Mouse (Mus musculus) erythroid progenitor cell, adult 5-6 weeks (primary cell): ENCODE measurements at regions not wholly inside any gene's neighbourhood (a gene's known extent, or its start where the extent isn't known, plus 50 kb on each side); places are given as distances from the start of the nearest gene placed in this dataset.

Experiments
- ATAC-seq: replicated peaks from 2 replicates; pipeline ENCODE4 v1.8.0; 2016; ENCODE audit warnings: moderate number of reproducible peaks, mild to moderate bottlenecking, moderate TSS enrichment, inconsistent platforms; ENCODE audit not compliant: poor library complexity, low FRiP score, severe bottlenecking

DNA sequence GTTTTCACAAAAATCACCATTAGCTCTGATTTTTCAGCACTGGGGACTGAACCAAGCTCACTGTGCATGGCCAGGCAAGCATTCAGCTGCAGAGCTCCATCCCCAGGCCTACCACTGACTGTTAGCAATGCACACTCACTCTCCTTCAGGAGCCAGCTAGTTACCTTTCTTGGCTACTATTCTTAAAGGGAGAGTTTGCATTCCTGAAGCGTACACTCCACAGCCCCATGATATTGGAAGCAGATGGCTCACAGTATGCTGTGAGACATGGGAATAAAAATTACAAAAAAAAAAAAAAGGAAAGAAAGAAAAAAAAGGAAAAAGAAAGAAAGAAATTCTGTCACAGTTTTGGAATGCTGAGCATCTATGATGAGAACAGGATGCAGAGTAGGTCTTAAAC, 352.8 kb downstream of the Sorl1 start:
- ATAC-seq, result no peak

DNA sequence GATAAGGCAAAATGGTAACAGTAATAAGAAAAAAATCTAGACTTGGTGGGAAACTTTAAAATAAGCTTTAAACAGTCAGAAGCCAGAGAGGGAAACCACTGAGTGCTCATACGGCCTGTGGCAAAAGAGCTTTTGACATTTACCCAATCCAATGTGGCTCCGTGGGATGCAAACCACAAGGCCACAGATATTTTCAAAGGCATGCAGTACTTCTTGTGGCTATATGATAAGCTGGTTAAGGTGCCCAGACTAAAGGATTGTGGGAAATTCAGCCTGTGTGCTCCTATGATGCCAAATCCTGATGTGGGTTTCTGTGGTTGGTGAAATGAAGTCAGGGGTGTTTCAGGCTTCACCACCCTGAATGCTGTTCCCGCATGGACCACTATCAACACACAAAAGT, 355.8 kb downstream of the Sorl1 start:
- ATAC-seq, result no peak

DNA sequence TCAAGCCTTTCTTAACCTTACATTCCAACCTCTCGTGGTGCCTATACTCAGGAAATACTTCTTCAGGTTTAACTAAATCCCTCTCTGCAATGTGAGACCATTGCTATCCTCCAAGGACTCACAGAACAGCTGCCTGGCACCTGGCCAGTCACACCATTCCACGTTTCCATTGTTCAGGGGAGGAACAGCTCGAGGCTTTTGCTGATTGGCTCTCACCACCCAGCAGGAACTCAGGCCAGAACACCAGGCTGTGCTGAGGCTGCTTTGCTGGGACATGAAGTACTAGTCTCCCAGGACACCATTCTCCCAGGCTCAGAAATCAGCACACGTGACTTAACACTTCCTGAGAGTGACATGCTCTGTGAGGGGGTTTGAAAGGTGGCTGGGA, 357.6 kb downstream of the Sorl1 start:
- no peak for ATAC-seq

DNA sequence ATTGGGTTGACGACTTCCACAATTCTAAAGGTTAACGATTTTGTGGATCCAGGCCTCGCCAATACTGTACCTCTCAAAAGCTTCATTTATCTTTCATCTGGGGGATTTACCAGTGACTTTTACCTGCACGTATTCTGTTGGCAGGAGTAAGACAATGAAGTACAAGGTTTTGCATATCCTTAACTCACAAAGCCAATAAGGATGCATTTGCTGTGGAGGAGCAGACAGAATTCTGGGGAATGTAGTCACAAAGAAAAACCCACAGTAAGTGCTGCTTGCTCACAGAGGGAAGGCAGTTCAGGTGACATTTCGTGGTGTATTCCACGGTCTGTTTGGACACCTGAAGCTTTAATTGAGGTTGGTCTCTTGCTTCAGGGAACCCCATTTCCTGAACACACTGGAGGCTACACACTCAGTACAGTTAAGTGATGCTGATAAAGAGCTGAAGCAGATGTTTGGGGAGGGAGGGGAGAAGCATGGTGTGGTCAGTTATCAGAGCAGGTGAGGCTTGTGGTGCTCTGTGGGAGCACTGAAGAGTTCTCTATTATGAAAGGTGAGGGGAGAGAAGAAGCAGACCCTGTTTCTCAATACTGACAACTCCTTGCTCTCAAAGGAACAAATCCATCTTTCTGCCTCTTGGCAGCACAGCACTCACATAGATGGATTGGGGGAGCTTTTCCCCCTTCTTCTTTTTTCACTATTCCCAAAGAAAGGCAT, 358.1 kb downstream of the Sorl1 start:
- ATAC-seq, result no peak

DNA sequence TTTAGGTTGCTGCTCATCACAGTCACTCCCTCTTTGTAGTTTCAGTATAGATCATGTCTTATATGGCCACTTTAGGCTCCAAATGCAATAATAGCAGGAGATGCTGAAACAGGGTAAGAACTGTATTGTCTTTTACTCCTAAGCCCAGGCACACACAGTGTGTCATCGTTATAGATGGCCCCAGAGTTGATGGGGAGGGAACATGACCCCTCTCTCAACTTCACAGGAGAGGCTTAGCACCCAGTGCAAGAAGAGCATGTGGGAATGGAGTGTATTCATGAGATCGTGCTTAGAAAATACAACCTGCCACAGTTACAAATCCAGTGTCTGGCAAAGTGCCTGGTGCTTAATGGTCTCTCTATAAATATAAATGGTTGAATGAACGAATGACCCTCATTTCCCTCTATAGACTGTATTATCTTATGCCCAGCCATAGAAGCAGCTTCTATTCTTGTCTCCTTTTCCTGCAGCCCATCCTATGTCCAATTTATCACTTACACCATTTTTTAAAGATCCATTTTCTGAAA, 363.0 kb downstream of the Sorl1 start:
- ATAC-seq, result no peak

DNA sequence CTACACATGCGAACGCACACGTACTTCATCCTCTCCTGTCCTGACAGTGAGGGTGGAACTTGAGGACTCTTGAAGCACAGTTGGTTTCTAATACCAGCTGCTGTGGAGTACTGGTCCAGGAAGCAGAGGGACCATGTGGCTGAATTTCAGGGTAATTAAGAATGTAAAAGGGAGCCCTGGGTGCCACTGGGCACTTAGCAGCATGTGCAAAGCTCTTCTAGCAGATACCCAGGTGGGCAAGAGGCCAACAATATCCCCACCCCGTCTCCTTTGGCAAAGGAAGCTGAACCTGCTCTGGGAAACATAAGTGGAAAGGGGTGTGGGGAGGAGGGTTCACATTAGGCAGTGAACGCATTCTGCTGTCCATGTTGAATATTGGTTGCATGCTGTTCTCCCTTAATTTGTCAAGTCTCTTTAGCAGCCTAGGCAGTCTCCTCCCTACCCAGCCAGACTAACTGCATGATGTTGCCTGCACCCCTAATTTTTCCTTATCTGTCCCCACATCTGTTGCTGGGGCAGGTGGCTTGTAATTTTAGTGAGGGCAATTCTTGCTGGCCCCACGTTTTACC, 369.6 kb downstream of the Sorl1 start:
- no peak for ATAC-seq

DNA sequence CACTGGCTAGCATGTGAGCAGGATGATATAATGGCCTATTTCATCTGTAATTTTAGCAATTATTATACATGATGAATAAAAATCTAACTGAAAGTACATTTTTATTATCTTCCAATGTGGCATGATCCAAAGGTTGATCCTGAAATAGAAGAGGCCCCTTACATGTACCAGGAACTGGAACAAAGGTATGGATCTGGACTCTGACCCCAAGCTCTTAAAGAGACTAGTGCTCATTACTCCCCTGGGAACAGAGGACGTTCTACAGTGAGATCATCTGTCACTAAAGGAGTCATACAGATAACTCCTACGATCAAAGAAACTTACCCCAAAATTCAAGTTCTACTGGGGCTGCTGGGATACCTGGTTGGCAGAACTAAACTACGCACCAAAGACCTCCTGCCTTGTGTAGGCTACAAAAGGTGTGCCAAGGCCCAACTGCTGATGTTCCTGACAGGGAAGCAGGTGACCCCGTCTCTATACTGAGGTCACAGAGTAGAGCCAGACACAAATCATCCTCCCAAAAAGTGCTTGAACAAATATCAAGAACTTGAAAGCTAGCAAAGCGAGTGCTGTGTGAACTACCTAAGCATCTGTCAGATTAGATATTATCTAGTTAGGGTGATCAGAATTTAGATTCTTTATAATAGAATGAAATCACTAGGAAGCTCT, 378.0 kb downstream of the Sorl1 start:
- ATAC-seq, result no peak

DNA sequence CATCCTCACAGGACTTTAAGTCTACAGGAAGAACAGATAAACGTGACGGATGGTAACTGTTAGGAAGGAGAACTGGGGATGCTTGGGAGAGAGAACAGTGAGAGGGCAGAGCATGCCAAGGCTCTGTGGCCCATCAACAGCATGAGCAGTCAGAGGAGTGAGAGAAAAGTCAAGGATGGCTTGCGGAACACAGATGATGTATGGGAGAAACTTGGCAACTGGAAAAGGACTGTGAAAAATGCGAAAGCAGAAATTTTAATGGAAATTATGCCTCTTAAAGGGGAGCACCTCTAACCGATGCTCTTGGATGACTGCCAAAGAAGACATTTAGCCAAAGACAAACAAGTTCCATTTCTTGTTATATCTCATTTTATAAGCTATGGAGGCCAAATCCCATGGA, 382.6 kb downstream of the Sorl1 start:
- no peak for ATAC-seq

DNA sequence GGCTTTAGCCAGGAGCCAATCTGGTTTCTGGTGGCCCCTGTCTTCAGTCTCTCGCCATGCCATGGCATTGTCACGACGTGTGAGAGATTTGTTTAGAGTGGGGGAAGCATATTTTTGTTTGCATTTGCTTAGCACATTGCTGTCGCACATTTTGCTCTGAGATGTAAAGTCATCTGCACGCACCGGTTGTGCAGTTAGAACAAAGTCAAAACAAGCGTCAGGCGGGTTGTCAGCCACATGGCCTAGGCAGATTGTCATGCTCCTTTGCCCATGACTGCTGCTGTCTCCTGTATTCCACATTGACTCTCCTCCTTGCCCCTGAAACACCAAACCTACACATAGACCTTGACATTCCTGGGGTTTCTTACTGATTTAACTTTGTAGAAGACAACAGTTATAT, 383.6 kb downstream of the Sorl1 start:
- no peak for ATAC-seq

DNA sequence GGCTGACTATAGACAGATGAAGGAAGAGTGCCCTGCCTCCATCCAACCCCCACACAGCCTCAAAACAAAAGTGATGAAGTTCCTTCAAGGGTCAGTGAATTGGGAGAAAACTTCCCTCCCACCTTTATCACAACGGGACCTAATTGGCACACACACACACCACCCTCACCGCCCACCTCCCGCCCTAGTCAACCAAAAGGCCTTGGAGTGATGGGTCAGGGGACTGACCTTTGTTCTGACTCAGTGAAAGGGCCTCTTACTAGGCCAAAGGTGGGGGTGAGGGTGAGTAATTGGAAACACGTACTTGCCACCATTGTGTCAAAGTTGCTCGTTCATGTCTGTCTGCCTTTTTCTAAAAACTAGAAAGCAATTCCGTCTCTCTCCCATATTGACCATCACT, 386.4 kb downstream of the Sorl1 start:
- no peak for ATAC-seq

DNA sequence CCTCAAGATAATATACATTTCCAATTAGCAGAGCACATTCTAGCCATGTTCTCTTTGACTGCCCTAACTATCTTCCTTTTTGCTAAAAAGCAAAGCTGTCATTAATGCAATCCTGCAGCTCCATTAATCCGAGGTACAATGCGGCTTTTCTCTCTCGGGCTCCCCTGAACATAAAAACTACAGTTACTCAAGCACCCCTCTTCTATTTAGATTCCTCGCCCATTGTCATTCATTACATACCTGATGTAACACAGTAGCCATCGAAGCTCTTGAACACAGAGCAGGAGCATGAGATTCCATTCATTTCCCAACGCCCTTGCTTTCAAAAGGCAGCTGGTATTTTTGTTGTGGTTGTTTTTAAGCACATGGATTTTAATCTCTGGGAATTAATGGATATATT, 387.2 kb downstream of the Sorl1 start:
- ATAC-seq, result no peak

DNA sequence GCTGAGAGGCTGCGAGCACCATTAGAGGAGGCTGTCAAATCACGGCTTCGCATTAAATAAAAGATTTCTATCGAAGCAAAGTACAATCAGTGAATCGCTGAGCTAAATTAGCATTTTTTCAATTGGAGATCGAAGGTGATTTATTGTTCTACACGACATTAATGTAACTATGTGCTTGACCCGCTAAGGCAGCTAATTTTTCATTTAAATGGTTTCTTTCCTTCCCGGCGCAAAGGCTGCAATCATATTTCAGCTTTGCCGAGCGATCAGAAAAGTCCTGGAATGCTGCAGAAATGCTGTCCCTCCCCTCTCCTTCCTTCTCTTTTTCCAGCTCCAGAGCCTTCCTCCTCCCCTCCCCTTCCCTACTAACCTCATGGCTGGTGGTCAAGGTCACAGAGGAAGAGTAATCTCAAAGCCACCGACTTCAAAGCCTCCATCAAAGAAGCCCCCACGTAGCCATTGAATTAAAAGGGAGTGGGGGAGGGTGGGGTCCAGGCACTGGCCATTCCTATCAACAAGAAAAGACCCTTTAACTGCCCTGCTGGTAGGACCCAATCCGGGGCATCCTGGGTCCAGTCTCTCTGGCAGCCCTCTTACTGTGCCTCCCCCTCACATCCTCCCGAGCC, 387.8 kb downstream of the Sorl1 start:
- ATAC-seq, result no peak

DNA sequence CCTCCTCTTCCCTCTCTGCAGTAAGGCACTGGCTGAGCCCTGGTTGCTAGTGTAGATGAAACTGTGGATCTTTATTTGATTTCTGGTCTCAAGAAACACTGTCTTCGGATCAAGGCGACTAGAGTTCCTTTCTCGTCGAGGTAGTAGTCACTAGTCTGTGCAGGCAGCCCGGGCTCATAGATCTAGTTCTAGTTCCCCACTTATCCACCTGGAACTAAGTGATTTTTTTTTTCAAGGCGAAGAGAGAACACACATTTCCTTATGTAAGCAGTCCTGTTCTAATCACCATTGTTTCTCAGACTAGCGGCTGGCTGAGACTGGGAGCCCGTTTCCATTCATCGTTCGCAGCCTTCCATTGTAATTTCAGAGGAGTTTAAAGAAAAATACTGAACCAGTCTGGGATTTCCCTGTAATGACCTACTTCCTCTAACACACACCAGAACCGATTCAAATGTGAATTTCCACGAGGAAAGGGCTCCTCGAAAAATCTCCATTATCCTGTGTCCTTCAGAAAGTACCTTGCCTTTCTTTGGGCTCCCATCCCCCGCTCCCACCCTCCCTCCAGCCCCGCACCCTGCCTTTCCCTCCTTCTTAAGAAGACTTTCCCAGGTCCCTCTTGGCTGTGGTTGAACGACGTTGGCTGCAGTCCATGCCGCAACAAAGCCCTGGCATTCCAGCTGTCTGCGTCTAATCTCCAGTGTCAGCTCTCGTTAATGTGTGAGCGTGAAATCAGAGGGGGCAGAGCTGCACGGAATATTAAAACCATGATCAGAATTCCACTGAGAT, 388.5 kb downstream of the Sorl1 start:
- no peak for ATAC-seq

DNA sequence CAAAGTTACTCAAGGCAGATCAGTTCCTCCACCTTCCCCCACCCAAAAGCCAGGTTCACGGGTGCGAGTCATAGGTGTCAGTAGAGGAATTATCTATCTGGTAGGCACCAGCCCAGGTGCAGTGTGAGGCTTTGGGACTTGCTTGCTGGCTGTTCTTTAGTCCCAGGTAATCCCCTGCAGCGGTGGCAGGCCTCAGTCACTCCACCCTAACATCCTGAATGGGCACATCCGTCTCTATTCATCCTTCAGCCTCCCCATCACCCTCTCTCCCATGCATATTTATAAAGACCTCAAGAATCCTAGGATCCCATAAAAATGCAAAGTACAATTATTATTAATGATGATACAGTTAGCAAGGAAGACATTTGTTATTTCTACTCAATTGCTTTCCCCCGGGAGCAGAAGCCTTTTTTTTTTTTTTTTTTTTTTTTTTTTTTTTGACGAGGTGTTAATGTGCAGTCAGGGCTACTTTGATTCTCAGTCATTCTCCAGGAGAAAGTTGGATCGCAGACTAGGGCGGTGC, 389.1 kb downstream of the Sorl1 start:
- no peak for ATAC-seq

DNA sequence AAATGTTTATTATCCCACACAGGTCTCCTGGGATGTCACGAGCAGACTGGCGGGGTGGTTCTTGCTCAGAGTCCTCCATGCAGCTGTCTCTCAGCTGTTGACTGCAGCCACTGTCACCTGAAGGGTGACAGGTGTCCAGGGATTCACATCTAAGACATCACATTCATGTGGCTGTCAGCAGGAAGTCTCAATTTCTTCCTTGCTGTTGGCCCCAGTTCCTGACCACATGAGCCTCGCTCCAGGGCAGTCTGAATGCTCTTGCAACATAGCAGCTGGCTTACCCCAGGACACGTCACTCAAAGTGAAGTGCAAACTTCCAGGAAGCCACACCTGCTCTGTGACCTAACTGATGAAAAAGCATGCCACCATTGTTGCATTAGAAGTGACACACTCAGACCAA, 402.5 kb downstream of the Sorl1 start:
- no peak for ATAC-seq

DNA sequence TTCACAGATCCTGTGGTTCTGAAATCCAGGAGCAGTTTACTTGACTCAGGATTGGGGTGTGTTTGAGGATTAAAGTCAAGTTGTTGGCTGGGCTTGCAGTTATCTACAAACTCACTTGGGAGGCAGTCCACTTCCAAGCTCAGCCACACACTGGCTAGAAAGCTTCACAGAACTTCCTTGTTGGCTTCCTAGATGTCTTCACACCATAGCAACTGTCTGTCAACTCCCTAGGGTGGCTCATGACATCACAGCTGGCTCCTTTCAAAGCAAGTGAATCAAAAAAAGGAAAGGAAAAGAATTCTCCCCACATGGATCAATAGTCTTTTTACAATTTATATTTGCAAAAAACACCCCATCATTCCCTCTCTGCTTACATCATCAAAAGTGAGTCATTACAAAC, 408.9 kb downstream of the Sorl1 start:
- no peak for ATAC-seq

DNA sequence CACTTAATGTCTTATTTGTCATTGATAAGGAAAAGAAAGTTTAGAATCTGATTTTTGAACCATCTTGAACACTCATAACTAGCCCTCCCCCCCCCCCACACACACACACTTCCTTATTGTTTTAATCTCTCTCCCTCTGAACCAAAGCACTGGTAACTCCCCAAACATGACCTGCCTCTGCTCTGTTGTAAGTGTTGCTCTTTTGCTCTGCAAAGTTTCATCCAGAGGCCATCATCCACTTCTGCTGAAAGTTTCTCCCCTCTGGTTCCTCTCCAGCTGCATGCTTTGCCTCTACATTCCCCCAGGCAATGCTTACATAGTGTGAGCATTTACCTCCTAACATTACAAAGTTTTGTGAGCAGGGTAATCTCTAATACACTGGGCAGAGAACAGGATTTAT, 418.1 kb downstream of the Sorl1 start:
- no peak for ATAC-seq

DNA sequence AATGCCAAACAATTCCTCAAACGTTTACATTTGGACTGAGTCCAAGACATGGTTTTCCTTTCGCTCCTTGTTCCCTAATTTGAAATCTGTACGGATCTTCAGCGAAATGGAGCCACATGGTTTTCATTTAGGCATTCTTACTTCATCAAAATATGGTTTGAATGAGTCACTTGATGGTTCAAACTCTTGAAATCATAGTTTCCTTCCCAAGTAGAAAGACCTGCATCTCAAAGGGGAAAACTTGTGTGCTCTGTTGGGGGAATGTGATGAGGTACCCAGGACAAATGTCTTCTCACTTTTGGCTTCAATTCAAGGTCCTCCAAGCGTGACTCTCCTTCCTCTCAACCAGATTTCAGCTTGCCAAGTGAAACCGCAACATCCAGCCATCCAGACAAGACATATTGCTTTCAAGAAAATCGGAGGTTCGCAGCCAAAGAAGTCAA, 418.6 kb downstream of the Sorl1 start:
- no peak for ATAC-seq

DNA sequence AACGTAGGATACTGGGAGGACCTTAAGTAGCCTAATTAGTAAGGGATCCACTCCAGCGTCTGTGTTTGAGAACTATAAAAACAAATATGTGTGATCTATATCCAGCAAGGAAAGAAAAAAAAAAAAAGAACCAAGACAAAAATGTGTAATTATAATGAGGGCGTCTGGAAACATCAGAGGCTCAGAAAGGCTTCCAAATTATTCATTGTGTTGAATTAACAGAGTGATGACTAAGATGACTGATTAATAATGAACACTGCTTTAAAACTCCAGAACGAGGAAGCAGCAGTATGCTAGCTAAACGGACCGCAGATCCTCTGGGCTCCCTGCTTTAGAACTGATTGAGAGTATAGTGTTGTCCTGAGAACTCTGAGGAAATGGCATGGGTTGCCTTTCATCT, 421.0 kb downstream of the Sorl1 start:
- no peak for ATAC-seq

DNA sequence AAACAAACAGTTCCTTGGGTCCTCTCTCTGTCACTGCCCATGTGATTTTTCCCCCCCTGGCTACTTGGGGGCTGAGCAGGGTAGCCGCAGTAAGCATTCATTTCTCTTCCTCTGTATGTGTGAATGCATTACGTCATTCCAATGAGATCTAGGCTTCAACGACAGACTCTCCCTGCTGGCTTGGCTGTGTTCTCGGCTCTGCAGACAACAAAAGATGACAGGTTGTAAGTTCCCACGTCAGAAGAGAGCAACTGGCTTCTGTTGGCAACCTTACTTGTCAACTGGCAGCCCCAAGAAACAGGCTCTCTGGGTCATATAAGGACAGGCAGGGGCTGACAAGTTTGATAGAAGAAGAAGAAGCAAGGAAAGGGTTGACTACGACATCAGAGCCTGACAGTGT, 423.4 kb downstream of the Sorl1 start:
- no peak for ATAC-seq
